Mouse (Mus musculus) adrenal gland (tissue): ENCODE results near the gene Lpo.

Source experiments
- intact Hi-C: fragments of 180-260 bp; cut with DNase I; formaldehyde crosslinking; loops from one replicate; pipeline ENCODE4 v1.15.1; 2025
- microRNA-seq, 2 experiments: library from miRNA; unstranded; fragments of <30 nt; microRNA quantifications; one replicate each; pipeline ENCODE4; 2019

The Lpo gene

DNA sequence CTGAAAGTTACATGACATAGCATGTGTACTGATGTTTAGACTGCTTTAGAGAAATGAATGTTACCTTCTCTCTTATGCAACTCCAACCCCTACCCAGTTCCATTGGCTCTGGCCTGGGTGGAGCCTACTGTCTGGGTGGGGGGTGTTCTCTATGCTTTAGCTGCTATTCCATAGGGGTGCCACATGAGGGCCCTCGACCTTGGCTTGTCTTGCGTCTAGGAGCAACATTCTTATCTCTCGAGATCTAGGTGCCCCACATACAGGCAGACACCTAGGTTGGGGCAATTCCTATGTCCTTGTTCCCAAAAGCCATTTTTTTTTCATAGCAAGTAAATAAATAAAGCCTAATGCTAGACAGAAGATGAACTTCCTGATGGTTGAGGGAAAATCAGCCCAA is 68.5 kb downstream of the Lpo start:
- intact Hi-C loops: no loop called here

DNA sequence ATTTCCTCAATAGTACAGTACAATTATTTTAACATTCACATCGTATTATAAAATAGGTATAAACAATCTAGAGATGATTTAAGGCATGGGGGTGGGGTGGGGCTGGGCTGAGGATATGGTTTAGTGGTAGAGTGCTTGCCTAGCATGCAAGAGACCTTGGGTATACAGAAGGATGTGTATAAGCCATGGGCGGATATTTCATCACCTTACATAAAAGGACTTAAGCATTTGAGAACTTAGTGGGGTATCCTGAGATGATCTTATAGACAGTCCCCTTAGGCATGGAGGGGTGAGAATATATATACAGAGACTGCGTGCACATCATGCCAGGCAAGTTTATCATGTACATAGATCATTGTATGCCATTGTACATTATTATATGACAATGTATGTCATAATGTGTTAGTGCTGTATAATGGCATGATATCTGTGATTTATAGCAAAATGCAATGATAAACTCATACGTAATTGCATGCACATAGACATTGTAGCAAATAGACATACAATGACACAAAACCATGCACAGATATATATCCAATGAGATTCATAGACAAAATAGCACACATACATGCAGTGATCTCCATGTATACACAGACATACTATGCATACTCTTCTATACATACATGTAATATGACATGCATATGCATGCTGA is 69.0 kb downstream of the Lpo start:
- intact Hi-C loops: no loop called here

DNA sequence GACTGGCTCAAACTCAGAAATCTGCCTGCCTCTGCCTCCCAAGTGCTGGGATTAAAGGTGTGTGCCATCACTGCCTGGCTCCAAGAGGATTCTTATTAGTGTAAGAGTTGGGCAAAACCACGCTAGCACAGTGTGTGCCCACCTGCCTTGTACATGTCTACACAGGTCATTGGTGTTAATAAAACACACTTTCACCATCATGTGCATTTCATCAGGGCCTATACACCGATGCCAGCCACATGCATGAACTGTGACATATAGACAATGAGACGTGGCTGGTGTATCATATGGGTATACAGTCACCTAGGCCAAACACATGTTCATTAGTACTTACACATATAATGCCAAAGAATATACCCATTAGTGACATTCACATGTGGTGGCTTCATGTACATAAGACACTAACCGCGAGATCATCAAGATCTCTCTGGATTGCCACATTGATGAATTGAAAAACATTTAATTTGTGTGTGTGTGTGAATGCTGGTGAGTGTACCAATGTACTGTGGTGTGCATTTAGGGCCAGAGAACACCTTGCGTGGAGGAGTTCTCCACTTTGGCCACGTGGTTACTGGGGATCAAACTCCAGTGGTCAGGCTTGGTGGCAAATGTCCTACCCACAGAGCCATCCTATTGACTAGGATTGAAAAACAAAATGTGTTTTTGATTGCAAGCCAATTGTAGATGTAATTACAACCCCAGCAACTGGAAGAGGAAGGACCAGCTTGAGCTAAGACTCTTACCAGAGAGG is 69.8 kb downstream of the Lpo start:
- intact Hi-C loops: no loop called here

DNA sequence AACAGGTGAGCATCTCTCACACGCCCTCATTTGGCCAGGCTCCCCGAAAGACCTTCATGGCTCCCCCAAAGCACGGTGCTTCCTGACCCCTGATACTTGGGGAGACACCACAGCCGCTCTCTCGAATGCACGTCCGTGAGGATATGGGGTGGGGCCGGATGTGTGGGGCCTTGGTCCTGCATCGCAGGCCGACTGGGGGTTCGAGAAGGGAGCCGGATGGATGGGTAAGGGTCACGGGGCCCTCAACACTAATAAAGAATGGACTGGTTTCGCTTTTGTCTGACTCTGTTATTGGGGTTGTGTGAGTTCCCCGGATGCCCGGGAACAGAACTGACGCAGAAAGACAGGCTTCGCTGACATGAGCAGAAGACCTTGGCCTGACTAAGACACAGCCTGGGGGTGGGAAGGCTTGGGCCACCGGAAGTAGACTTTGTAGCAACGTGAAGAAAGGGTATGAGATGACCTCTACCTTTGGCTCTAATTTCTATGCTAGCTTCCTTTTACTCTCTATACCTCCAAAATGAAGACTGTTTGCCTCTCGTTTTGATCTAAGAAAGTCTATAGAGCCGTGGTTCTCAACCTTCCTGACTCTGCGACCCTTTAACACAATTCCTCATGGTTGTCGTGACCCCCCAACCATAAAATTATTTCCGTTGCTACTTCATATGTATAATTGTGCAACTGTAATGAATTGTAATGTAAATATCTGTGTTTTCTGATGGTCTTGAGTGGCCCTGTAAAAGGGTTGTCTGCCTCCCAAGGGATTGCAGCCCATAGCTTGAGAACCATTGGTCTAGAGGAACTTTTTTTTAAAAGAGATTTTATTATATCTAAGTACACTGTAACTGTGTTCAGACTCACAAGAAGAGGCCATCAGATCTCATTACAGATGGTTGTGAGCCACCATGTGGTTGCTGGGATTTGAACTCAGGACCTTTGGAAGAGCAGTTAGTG is 70.8 kb downstream of the Lpo start:
- intact Hi-C loops: no loop called here

Small RNA genes lying within 50 kb of the gene (microRNA-seq; reads per million reads assigned to microRNA genes)
- gene Mir142 (0 reads per million in 2 experiments), gene Mir142b (0.11 to 0.25 reads per million in 2 experiments)
